Mouse (Mus musculus): ENCODE results near the gene Nkx2-3.

Gene Nkx2-3

GRCm38 (mm10) chr19:43619916-43620479, 7.9 kb downstream of the Nkx2-3 start:
- no peak for DNase-seq

GRCm38 (mm10) chr19:43623913-43624312, 11.8 kb downstream of the Nkx2-3 start:
- DNase-seq, result peak; percentile 22 to 30

GRCm38 (mm10) chr19:43626160-43626559, 14.0 kb downstream of the Nkx2-3 start:
- no peak for DNase-seq

GRCm38 (mm10) chr19:43627345-43627744, 15.2 kb downstream of the Nkx2-3 start:
- DNase-seq, result no peak

GRCm38 (mm10) chr19:43629088-43629487, 17.0 kb downstream of the Nkx2-3 start:
- no peak for DNase-seq

- DNase-seq, result peak in 1 of 2 experiments; percentile 36
Measured at GRCm38 (mm10) chr19:43630466-43631251, 18.5 kb downstream of the Nkx2-3 start.

GRCm38 (mm10) chr19:43641833-43642232, 29.7 kb downstream of the Nkx2-3 start:
- DNase-seq, result no peak

GRCm38 (mm10) chr19:43642843-43643242, 30.7 kb downstream of the Nkx2-3 start:
- DNase-seq, result no peak

- no peak for DNase-seq
Measured at GRCm38 (mm10) chr19:43645508-43645907, 33.4 kb downstream of the Nkx2-3 start.

- no peak for DNase-seq
Measured at GRCm38 (mm10) chr19:43646852-43647251, 34.7 kb downstream of the Nkx2-3 start.

- no peak for DNase-seq
Measured at GRCm38 (mm10) chr19:43647261-43647660, 35.1 kb downstream of the Nkx2-3 start.

- no peak for DNase-seq
Measured at GRCm38 (mm10) chr19:43648343-43648742, 36.2 kb downstream of the Nkx2-3 start.

- no peak for DNase-seq
Measured at GRCm38 (mm10) chr19:43651241-43651785, 39.2 kb downstream of the Nkx2-3 start.

- DNase-seq, result peak in 1 of 2 experiments; percentile 15
Measured at GRCm38 (mm10) chr19:43655735-43656492, 43.8 kb downstream of the Nkx2-3 start.

- no peak for DNase-seq
Measured at GRCm38 (mm10) chr19:43659632-43660031, 47.5 kb downstream of the Nkx2-3 start.

- no peak for DNase-seq
Measured at GRCm38 (mm10) chr19:43660774-43661173, 48.6 kb downstream of the Nkx2-3 start.

- no peak for DNase-seq
Measured at GRCm38 (mm10) chr19:43662176-43662967, 50.2 kb downstream of the Nkx2-3 start.

- no peak for DNase-seq
Measured at GRCm38 (mm10) chr19:43663471-43663870, 51.3 kb downstream of the Nkx2-3 start.

Measured in thymus, adult 18-20 months (tissue).